Mouse (Mus musculus): ENCODE measurements around the gene Hist1h3d.

The Hist1h3d gene

GRCm38 (mm10) chr13:23570261-23571021 is 5.1 kb upstream of the Hist1h3d start:
- 2% methylated on average over 29 of the region's 41 CpGs for WGBS

DNA sequence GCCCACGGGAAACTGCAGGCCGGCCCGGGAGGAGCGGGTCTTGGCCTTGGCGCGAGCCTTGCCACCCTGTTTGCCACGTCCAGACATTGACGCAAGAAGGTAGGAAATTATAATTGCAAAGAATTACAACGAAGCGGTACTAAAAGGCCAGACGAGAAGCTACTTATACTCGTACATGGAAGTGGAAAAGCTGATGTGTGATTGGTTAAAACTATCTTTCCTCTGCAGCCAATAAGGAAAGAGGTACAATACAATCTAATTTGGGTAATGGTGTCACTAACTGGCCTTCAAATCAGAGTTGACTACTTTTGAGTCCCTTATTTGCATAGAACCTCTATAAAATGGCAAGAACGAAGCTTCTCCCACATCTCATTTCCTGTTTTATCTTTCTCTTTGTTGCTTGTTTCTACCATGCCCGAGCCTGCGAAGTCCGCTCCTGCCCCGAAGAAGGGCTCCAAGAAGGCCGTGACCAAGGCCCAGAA is 4.5 kb upstream of the Hist1h3d start, which contains the start of the genes Hist1h2ae and Hist1h2bg:
Gene Hist1h2ae, minus strand, starts transcription at position 199 of the 482 bp plus-strand sequence.
Gene Hist1h2bg, plus strand, starts transcription at position 375 of the 482 bp plus-strand sequence.
- WGBS = under 1% methylated on average over 18 of the region's 18 CpGs

DNA sequence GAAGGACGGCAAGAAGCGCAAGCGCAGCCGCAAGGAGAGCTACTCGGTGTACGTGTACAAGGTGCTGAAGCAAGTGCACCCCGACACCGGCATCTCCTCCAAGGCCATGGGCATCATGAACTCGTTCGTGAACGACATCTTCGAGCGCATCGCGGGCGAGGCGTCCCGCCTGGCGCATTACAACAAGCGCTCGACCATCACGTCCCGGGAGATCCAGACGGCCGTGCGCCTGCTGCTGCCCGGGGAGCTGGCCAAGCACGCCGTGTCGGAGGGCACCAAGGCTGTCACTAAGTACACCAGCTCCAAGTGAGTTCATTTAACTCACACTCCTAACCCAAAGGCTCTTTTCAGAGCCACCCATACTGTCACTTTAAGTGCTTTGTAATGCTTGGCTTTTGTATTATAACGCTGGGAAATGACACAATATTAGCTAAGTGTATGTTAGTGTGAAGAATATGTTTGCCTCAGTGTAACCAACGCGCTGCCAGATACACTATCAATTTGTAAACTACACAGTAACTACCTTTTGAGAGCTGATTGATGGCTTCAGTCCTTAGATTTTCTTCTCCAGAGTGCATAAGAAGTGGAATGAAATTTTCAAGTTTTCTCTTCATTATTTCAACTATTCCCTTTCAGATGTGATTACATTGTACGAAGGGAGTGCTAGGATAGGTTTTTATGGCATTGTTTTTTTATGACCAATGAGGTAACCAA is 3.9 kb upstream of the Hist1h3d start:
- WGBS = 1% methylated on average over 18 of the region's 34 CpGs

DNA sequence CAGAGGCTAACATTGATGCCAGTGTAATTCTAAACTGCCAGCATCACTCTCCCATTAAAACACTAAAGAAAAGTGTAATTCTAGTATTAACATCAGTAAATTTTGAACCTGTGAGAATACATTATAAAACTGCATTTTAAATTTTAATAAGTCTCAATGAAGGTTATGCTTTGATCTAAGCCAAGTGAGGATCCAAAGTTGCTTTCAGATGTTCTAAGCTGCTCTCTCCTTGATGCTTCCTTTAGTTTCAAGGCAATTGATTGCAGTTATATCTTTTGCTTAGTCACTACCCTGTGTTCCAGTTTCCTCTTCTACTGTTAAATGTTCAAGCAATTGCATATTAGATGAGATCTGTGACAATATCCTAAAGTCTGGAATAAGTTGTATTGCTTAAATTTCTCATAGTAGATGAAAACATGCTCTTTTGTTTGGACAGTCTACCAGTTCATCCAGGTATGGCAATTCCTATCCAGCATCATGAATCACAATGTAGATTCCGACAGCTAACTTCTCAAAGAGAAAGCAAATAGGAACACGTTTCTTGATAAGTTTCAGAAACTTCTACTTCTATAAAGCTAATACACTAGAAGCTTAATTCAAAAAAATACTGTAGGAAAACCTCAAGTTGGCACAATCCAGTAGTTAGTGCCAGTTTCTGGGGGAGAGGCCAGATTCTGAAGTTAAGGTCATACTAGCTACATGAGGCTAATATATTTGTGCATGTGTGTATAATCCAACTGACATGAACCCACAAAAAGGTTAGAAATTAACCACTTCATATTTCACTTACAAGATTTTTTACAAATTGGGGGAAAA is 3.1 kb upstream of the Hist1h3d start:
- WGBS = 33% methylated on average over 2 of the region's 2 CpGs

GRCm38 (mm10) chr13:23573034-23573897 is 2.3 kb upstream of the Hist1h3d start:
- WGBS = 10% methylated on average over 20 of the region's 20 CpGs

- under 1% methylated on average over 37 of the region's 42 CpGs for WGBS
Observed at GRCm38 (mm10) chr13:23573898-23574524, 1.6 kb upstream of the Hist1h3d start, which contains the start of the genes Hist1h2bf and Hist1h2ad. Gene Hist1h2bf (minus strand): TSS chr13:23574196. Gene Hist1h2ad (plus strand): TSS chr13:23574381.

DNA sequence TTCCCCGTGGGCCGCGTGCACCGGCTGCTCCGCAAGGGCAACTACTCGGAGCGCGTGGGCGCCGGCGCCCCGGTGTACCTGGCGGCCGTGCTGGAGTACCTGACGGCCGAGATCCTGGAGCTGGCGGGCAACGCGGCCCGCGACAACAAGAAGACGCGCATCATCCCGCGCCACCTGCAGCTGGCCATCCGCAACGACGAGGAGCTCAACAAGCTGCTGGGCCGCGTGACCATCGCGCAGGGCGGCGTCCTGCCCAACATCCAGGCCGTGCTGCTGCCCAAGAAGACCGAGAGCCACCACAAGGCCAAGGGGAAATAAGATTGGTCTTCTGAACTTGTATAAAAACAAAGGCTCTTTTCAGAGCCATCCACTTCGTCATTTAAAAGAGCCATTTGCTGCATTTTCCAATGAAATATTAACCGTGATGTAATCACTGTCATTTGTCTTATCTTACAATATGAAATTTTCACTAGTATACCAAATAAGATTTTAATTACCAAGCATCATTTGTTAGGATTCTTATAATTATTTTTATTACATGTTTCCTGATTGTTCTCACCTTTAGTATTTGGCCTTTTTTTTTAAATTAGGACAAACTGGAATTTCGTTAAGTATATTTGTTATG is 905 bp upstream of the Hist1h3d start:
- WGBS = 2% methylated on average over 12 of the region's 39 CpGs

- WGBS = 3% methylated on average over 17 of the region's 40 CpGs
Observed at GRCm38 (mm10) chr13:23575864-23576313, 326 bp downstream of the Hist1h3d start.

DNA sequence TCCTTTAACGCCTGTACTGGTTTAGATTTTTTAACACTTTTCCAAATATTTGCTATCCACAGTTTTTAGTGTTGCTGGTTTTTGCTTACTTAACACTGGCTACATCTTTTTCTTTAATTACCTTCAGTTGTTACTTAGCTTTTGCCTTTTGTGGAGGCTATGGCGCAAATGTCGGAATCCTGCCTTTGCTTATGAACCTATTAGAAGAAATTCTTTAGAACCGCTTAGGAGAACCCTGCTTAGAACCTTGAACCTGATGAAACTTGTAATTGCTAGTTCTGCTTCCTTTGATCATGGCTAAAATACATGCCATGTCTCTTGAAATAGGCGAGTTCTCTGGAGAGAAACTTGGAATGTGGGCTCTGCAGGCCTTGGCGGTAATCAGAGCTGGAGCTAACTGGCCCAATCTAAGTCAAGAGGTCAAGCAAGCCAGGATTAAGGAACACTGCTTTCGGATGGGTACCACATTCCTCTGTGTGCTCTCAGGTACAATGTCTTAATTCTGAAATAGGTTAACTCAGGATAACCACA is 853 bp downstream of the Hist1h3d start:
- 56% methylated on average over 7 of the region's 7 CpGs for WGBS

- WGBS = 66% methylated on average over 6 of the region's 6 CpGs
Observed at GRCm38 (mm10) chr13:23576906-23577639, 1.5 kb downstream of the Hist1h3d start.

DNA sequence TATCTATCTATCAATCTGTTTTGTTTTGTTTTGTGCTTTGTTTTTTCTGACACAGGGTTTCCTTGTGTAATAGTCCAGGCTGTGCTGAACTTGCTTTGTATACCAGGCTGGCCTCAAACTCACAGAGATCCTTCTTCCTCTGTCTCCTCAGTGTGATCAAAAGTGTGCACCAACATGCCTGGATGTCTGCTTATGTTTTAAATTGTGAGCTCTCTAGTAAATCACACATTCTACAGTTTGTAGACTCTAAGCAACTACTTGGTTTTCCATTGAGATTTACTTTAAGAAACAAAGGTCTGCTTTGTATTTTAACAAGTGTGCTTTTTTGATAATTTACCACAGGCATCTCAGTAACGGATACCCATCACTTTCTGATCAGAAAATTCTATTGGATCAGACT is 2.3 kb downstream of the Hist1h3d start:
- 95% methylated on average over 1 of the region's 1 CpGs for WGBS

DNA sequence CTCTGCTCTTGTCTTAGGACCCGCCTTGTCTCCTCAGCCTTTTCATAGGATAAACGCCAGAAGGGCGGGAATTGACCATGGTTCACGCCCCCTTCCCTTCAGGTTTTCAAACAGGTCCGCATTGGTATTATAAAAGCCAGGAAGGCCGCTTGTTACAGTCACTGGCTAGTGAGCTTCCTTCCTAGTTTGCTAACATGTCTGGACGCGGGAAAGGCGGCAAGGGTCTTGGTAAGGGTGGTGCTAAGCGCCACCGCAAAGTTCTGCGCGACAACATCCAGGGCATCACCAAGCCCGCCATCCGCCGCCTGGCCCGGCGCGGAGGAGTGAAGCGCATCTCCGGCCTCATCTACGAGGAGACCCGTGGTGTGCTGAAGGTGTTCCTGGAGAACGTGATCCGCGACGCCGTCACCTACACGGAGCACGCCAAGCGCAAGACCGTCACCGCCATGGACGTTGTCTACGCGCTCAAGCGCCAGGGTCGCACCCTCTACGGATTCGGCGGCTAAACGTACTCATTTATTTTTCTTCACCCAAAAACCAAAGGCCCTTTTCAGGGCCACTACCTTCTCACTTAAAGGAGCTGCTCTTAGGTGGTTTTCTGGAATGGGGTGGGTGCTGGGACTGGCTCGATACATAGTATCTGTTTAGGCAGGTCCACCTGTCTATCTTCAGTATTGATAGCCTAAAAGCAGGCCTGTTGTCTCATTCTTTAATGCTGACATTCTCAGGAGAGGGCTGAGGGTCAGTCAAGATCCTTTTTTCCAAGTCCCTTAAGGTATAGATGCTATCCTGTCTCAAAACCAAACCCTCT is 6.0 kb downstream of the Hist1h3d start, which contains the start of gene Hist1h4d:
Gene Hist1h4d, plus strand, starts transcription at position 191 of the 811 bp plus-strand sequence.
- under 1% methylated on average over 43 of the region's 43 CpGs for WGBS

- 18% methylated on average over 6 of the region's 6 CpGs for WGBS
Observed at GRCm38 (mm10) chr13:23582219-23583056, 6.9 kb downstream of the Hist1h3d start.

DNA sequence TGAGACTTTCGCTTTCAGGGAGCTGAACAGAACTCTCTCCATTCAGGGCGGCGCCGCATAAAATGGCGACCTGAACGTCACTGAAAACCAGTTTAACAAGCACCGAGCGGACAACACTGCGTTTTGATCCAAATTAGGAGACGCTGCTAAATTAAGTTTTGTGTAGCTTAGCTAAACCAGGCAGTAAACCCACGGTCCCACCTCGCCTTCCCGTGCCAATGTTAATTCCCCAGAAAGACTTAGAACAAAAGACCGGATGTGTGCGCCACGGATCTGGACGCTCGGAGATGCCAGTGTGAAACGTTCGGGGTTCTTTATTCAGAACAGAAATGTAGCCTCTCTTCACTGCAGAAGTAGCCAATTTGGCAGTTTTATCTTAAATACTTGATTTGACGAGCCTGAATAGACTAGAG is 9.5 kb downstream of the Hist1h3d start:
- under 1% methylated on average over 21 of the region's 21 CpGs for WGBS

GRCm38 (mm10) chr13:23585442-23586098 is 10.0 kb downstream of the Hist1h3d start:
- under 1% methylated on average over 30 of the region's 36 CpGs for WGBS

Measured in cerebral cortex, adult 2 months (tissue).